Mouse (Mus musculus) heart, adult 2 months (tissue): ENCODE measurements around the gene Acbd5. TPM values are rescaled to one million over a fixed set of nuclear protein-coding genes. Genes with fewer than 3 reads are reported as not detected.

ENCODE experiments used
- DNase-seq, 2 experiments: peaks; one replicate each; pipeline ENCODE4 v3.0.0; 2021
- H3K27ac ChIP-seq: fragments of 200-600 bp; 2 replicates; pipeline ENCODE4 v1.8.1; 2022
- H3K27me3 ChIP-seq: fragments of 200-500 bp; 2 replicates; pipeline ENCODE4 v1.6.1; 2012; ENCODE audit warnings: mild to moderate bottlenecking, low read length, inconsistent platforms, mixed read lengths; ENCODE audit not compliant: control insufficient read depth, insufficient read depth
- H3K36me3 ChIP-seq: fragments of 200-500 bp; 2 replicates; pipeline ENCODE4 v1.6.1; 2012; ENCODE audit warnings: low read length, inconsistent platforms; ENCODE audit not compliant: control insufficient read depth, insufficient read depth
- H3K4me1 ChIP-seq: fragments of 200-500 bp; 2 replicates; pipeline ENCODE4 v1.6.1; 2011; ENCODE audit warnings: low read length; ENCODE audit not compliant: control insufficient read depth, insufficient read depth
- H3K4me3 ChIP-seq: fragments of 200-600 bp; 2 replicates; pipeline ENCODE4 v1.8.1; 2022
- H3K79me2 ChIP-seq: fragments of 200-500 bp; replicated peaks from 2 replicates; pipeline ENCODE4 v1.6.1; 2012; ENCODE audit warnings: mild to moderate bottlenecking, inconsistent platforms, low read length, moderate library complexity, mixed read lengths; ENCODE audit not compliant: control insufficient read depth, insufficient read depth
- H3K9ac ChIP-seq: fragments of 200-500 bp; 2 replicates; pipeline ENCODE4 v1.6.1; 2012; ENCODE audit warnings: low read depth, mild to moderate bottlenecking, control low read depth, inconsistent platforms, low read length, mixed read lengths
- CTCF ChIP-seq: fragments of 200-600 bp; IDR thresholded peaks from 2 replicates; pipeline ENCODE4 v1.8.1; 2022; ENCODE audit warnings: antibody characterized with exemption, mild to moderate bottlenecking, moderate library complexity
- EP300 ChIP-seq: fragments of 200-500 bp; IDR thresholded peaks from 2 replicates; pipeline ENCODE4 v1.6.1; 2011; ENCODE audit warnings: low read depth, low read length, control low read depth; ENCODE audit not compliant: insufficient read depth
- POLR2A ChIP-seq: fragments of 200-500 bp; IDR thresholded peaks from 2 replicates; pipeline ENCODE4 v1.6.1; 2011; ENCODE audit warnings: mild to moderate bottlenecking, low read depth, low read length, control low read depth; ENCODE audit not compliant: insufficient read depth
- WGBS: fragments of 180-500 bp; shearing (Covaris S2); methylation state at CpG from one replicate; pipeline ENCODE4 v1.1.7; 2018; 5-methylcytosine and 5-hydroxymethylcytosine counted together
- intact Hi-C: fragments of 180-260 bp; cut with DNase I; formaldehyde crosslinking; loops from one replicate; pipeline ENCODE4 v1.15.1; 2025
- polyA plus RNA-seq: library from polyadenylated mRNA; depleted of rRNA; stranded (reverse); fragments of >200 nt; gene quantifications from 2 replicates; pipeline ENCODE4 v1.2.3, GENCODE M21; 2012
- total RNA-seq, 2 experiments: library from RNA; stranded (reverse); gene quantifications; 2 replicates each; pipeline ENCODE4 v1.2.3; 2021

The Acbd5 gene
- total and polyA plus RNA-seq, 3 experiments, result 4.1 to 28.0 (median 26.5) TPM

- intact Hi-C loops, result no loop called here
- H3K4me1 ChIP-seq, result no peaks in the 10 kb centered on the region
- H3K36me3 ChIP-seq, result peaks cover 4% of the 10 kb centered on the region
- H3K9ac ChIP-seq, result no peak overlapping the region
- DNase-seq, result no peak
- H3K27me3 ChIP-seq, result no peaks in the 10 kb centered on the region
- H3K27ac ChIP-seq, result no peak overlapping the region
- TF ChIP-seq CTCF (no peak), EP300 (no peak), POLR2A (no peak)
- no peak overlapping the region for H3K4me3 ChIP-seq
- H3K79me2 ChIP-seq, result no peaks in the 10 kb centered on the region
Measured at GRCm38 (mm10) chr2:23075846-23076245, 7.9 kb downstream of the Acbd5 start.

DNA sequence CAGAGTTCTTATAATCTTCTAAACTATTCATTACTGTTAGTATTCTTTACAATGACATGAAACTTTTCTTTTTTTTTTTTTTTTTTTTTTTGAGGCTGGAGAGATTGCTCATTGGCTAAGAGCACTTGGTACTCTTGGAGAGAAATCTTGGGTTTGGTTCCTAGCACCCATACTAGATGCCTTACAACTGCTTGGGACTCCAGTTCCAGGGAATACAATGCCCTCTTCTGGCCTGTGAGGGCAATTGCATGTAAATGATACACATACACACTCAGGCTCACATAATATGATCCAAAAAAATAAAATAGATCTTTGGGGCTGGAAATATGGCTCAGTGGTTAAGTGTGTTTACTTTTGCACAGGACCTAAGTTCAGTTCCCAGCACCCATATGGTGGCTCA lies 8.8 kb downstream of the Acbd5 start:
- peaks cover 4% of the 10 kb centered on the region; the same call in 1 of the 2 replicates for H3K36me3 ChIP-seq

DNA sequence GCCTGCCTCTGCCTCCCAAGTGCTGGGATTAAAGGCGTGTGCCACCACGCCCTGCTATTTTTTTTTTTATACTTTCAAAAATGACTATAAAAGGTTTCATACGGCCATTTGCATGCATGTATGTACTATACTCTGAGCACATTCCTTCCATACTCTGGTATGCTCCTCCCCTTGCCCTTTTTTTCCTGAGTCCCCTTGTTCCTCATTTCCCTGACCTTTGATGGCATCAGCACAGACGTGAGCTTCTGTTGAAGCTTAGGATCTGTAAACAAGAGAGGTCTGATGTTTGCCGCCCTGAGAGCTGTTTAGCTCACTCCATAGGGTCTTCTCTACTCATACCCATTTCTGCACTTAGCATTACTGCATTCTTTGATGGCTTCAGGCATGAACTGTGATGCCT lies 9.7 kb downstream of the Acbd5 start:
- H3K4me1 ChIP-seq, result no peaks in the 10 kb centered on the region
- DNase-seq, result no peak
- 92% methylated on average over 5 of the region's 5 CpGs for WGBS
- intact Hi-C loops, result no loop called here
- no peaks in the 10 kb centered on the region for H3K79me2 ChIP-seq
- peaks cover 3% of the 10 kb centered on the region; the same call in 1 of the 2 replicates for H3K36me3 ChIP-seq
- H3K27ac ChIP-seq, result no peak overlapping the region
- TF ChIP-seq CTCF (no peak), EP300 (no peak), POLR2A (no peak)
- no peak overlapping the region for H3K9ac ChIP-seq
- H3K4me3 ChIP-seq, result no peak overlapping the region
- no peaks in the 10 kb centered on the region for H3K27me3 ChIP-seq

More for the DNA sequence above, 8.8 kb downstream of the Acbd5 start:
- Histone ChIP-seq H3K4me1 (no peaks in the 10 kb centered on the region), H3K27ac (no peak overlapping the region), H3K9ac (no peak overlapping the region), H3K4me3 (no peak overlapping the region), H3K27me3 (no peaks in the 10 kb centered on the region), H3K79me2 (no peaks in the 10 kb centered on the region)
- TF ChIP-seq CTCF, result peak; percentile 21; the same call in 1 of the 2 replicates
- no peak for TF ChIP-seq POLR2A
- no peak for DNase-seq
- intact Hi-C loops, result no loop called here

DNA sequence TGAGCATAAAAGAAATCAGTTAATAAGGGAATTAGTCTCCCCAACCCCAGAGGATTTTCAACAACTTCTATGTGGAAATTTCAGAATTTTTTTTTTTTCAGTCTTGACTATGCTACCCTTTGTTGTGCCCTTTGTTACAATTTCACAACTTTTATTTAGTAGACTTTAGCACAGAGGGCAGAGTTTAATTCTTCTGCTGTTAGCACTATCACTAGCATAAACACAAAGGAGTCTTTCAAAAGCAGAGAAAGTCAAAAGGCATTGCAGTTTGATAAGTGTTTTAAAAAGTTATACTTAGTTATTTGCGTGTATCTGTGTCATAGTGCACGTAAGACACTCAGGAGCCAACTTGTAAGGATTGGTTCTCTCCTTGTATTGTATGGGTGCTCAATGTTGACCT lies 10.6 kb downstream of the Acbd5 start:
- 95% methylated on average over 2 of the region's 2 CpGs for WGBS
- Histone ChIP-seq H3K79me2 (no peaks in the 10 kb centered on the region), H3K9ac (no peak overlapping the region), H3K4me3 (no peak overlapping the region), H3K27me3 (no peaks in the 10 kb centered on the region), H3K27ac (no peak overlapping the region), H3K36me3 (peaks cover 3% of the 10 kb centered on the region; the same call in 1 of the 2 replicates), H3K4me1 (no peaks in the 10 kb centered on the region)
- intact Hi-C loops, result no loop called here
- no peak for DNase-seq
- TF ChIP-seq POLR2A (no peak), EP300 (no peak), CTCF (no peak)

DNA sequence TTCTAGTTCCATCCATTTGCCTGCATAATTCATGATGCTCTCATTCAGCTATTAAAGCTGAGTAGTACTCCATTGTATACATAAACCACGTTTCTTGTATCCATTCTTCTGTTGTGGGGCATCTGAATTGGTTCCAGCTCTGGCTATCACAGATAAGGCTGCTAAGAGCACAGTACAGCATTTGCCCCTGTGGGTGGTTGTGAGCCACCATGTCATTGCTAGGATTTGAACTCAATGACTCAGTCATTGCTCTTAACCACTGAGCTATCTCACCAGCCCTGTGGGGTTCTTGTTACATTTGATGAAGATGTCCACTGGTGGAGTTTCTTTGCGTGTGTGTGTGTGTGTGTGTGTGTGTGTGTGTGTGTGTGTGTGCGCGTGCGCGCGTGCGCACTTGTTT lies 16.6 kb downstream of the Acbd5 start:
- WGBS, result 96% methylated on average over 8 of the region's 8 CpGs
- no peak for DNase-seq
- H3K4me3 ChIP-seq, result no peak overlapping the region
- intact Hi-C loops, result no loop called here
- H3K9ac ChIP-seq, result no peak overlapping the region
- no peaks in the 10 kb centered on the region for H3K4me1 ChIP-seq
- no peaks in the 10 kb centered on the region for H3K27me3 ChIP-seq
- no peak overlapping the region for H3K27ac ChIP-seq
- peaks cover 3% of the 10 kb centered on the region; the same call in 1 of the 2 replicates for H3K36me3 ChIP-seq
- no peak for TF ChIP-seq EP300
- no peak for TF ChIP-seq CTCF
- no peak for TF ChIP-seq POLR2A
- no peaks in the 10 kb centered on the region for H3K79me2 ChIP-seq

DNA sequence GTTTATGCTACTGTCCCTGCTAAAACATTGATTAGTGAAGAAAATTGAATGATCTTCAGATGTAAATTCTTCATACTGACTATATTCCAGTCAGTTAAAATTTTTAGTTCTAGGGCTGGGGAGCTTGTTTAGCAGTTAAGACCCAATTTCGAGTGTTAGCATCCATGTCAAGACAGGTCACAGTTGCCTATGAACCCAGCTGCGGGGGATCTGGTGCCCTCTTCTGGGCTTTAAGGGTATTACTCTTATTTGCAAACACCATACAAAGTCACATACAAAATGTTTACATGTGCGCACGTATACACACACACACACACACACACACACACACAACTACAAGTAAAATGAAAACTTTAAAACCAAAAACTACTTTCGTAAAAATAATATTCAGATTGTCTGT lies 24.2 kb downstream of the Acbd5 start:
- peak; percentile 75 for TF ChIP-seq CTCF
- no peak for TF ChIP-seq POLR2A
- H3K4me3 ChIP-seq, result no peak overlapping the region
- intact Hi-C loops, result loop anchor here (2.0 kb wide), 1 partner anchor 51 kb away; the partner anchor contains the start of gene Abi1
- no peak for DNase-seq
- H3K79me2 ChIP-seq, result no peaks in the 10 kb centered on the region
- H3K27ac ChIP-seq, result no peak overlapping the region
- WGBS, result 50% methylated on average over 5 of the region's 5 CpGs
- 0 out of 2 replicates have a peak, but pooled peaks cover 3% of the 10 kb centered on the region for H3K36me3 ChIP-seq
- H3K27me3 ChIP-seq, result no peaks in the 10 kb centered on the region
- no peak overlapping the region for H3K9ac ChIP-seq
- no peaks in the 10 kb centered on the region; the same call in 1 of the 2 replicates for H3K4me1 ChIP-seq
